Mouse (Mus musculus) megakaryocyte-erythroid progenitor cell, adult 5 weeks (primary cell): ENCODE measurements around the gene Nol10. TPM values are rescaled to one million over a fixed set of nuclear protein-coding genes. Genes with fewer than 3 reads are reported as not detected.

Source experiments
- polyA plus RNA-seq: library from polyadenylated mRNA; stranded (reverse); fragments of >175 nt; gene quantifications from 2 replicates; pipeline ENCODE4 v1.2.3, GENCODE M21; 2012

The Nol10 gene
- polyA plus RNA-seq, result 7.2 and 7.7 TPM in 2 replicates

DNA sequence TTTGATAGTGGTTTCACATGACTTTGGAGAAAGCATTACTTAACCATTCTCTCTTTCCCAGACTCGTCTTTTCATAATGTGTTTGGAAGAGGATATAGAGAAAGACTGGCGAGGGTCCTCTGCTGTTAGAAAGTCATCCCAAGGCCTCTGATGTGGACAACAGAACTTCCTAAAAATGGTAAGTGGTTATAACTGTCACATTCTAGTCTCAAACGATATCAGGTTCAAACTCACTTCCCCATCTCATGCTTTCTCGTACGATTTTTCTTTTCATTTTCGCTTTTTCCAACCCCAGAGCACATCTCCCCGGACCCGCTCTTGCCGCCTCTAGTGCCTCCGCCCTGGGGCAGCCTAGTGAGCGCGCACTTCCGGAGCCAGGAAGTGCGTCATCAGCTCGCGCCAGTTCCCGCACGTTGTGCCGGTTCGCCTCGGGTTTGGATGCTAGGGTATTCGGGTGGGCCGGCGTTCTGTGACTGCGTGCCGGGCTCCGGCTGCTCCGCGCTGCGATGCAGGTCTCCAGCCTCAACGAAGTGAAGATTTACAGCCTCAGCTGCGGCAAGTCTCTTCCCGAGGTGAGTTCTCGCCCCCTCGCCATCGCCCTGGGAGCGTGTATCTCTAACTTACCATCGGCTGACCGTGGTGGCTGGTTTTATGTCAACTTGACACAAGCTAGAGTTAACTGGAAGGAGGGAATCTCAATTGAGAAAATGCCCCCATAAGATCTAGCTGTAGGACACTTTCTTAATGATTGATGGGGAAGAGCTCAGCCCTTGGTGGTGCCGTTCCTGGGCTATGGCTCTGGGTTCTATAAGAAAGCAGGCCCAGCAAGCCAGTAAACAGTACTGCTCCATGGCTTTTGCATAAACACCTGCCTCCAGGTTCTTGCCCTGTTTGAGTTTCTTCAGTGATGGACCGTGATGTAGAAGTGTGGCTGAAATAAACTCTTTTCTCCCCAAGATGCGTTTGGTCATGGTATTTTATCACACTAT lies at the start of gene Nol10:
Gene Nol10, plus strand, starts transcription at position 411 of the 989 bp plus-strand sequence.

DNA sequence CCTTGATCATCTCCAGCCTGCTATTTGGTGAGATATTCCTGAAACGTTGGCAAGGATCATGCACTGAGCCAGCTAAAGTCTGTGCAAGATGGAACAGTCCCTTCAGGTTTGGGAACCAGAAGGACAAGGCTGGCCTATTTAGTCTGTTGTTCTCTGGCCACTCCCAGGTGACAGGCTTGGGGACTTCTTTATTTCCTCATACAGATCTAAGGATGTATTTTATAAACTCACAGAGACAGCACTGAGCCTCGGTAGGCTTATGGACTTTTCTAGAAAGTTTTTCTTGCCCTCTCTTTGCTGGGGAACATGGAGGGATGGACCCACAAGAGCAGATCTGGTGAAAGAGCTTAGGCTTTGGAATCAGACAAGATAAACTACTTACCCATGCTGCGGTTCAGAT lies 19.0 kb upstream of the Nol10 start, which contains the start of gene Atp6v1c2:
Gene Atp6v1c2, minus strand, starts transcription at position 101 of the 400 bp plus-strand sequence.

Other genes with a start within 250 kb of the Nol10 start
- 0.05 TPM in 1 of 2 replicates, not detected in the other for gene Kcnf1, start 171.6 kb upstream of the Nol10 start, polyA plus RNA-seq
- gene Pdia6, start 81.9 kb upstream of the Nol10 start, polyA plus RNA-seq, result 61.3 and 63.6 TPM in 2 replicates
- not detected in 2 replicates for gene Atp6v1c2, start 19.1 kb upstream of the Nol10 start, polyA plus RNA-seq
- 82.7 and 89.3 TPM in 2 replicates for gene Odc1, start 196.3 kb downstream of the Nol10 start, polyA plus RNA-seq